Mouse (Mus musculus) lung, postnatal 0 days (tissue): ENCODE data around the gene Robo1.

ENCODE experiments used
- CTCF ChIP-seq: IDR thresholded peaks from 2 replicates; pipeline ENCODE4 v1.5.1; 2016; ENCODE audit warnings: antibody characterized with exemption, mild to moderate bottlenecking
- EP300 ChIP-seq: IDR thresholded peaks from 2 replicates; pipeline ENCODE4 v1.6.1; 2016; ENCODE audit warnings: antibody characterized with exemption, mild to moderate bottlenecking, control low read depth

- TF ChIP-seq CTCF, result no peak
- TF ChIP-seq EP300, result no peak
Observed at GRCm38 (mm10) chr16:72928525-72929122, 620.5 kb downstream of the Robo1 start.
